Comparison of ENCODE assay signal across 26 mouse cellular contexts in the genomic region with DNA sequence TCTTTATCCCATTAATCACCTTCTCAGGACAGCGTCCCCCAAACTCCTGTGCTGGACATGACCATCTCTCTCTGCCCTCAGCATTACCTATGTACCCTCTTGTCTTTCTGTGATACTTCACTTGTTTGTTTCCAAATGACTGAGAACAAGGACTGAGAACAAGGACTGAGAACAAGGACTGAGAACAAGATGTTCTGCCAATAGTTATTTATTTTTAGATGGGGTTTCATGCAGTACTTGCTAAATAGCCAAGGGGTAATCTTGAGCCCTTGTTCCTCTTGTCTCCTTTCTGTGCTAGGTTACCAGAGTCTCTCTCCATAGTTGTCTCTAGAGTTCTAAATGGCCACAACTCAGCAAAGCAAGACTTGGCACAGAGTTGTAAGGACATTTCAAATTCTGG. TPM values are rescaled to one million over a fixed set of nuclear protein-coding genes. Genes with fewer than 3 reads are reported as not detected.
A peak's percentile ranks its signal among the peaks of the same experiment; 100 is the strongest.
DNase-seq lines count a peak whose midpoint lies in the region; ATAC-seq and TF ChIP-seq lines count a peak whose summit lies in the region.
"Had no signal": no experiment of that assay in that cellular context is flagged by ENCODE, and none has a peak within 500 bp of the region (broad histone marks: within the 10 kb centered on the region; RNA-seq: fewer than 3 reads in every experiment).

No protein-coding gene starts in this region.

- H3K27ac ChIP-seq in liver, adult 2 months (replicated peaks; ENCODE audit: insufficient read depth, low read depth, low read length) = no peak overlapping the region
- H3K27ac ChIP-seq in liver, embryonic 11.5 days (ENCODE audit: low read depth, low read length) = no peak overlapping the region
- no peak overlapping the region for H3K27ac ChIP-seq in lung, postnatal 0 days (ENCODE audit: low read length)
- H3K27ac ChIP-seq: embryonic facial prominence, embryonic 10.5 days; embryonic facial prominence, embryonic 12.5 days; forebrain, embryonic 13.5 days; forebrain, embryonic 15.5 days had no signal

- peak; percentile 90 for TF ChIP-seq EP300 in lung, postnatal 0 days (IDR thresholded peaks at IDR 0.05)

- no peak overlapping the region for H3K9ac ChIP-seq in liver, adult 2 months (ENCODE audit: low read depth, low read length)
- no peak overlapping the region for H3K9ac ChIP-seq in liver, embryonic 11.5 days (ENCODE audit: low read depth, low read length)
- no peak overlapping the region for H3K9ac ChIP-seq in lung, postnatal 0 days (replicated peaks; ENCODE audit: low read depth)
- H3K9ac ChIP-seq: embryonic facial prominence, embryonic 12.5 days; forebrain, embryonic 13.5 days; forebrain, embryonic 15.5 days had no signal

- H3K27me3 ChIP-seq in liver, adult 2 months (ENCODE audit: control insufficient read depth, insufficient read depth, low read length) = no peaks in the 10 kb centered on the region; the same call in 1 of the 2 replicates
- H3K27me3 ChIP-seq in liver, embryonic 11.5 days (replicated peaks; ENCODE audit: control insufficient read depth, insufficient read depth, low read length) = no peaks in the 10 kb centered on the region; the same call in 1 of the 2 replicates
- H3K27me3 ChIP-seq in lung, postnatal 0 days (replicated peaks; ENCODE audit: insufficient read depth, low read length) = no peaks in the 10 kb centered on the region
- H3K27me3 ChIP-seq: forebrain, embryonic 13.5 days; forebrain, embryonic 15.5 days had no signal

- no peaks in the 10 kb centered on the region for H3K9me3 ChIP-seq in liver, embryonic 11.5 days (ENCODE audit: control insufficient read depth, low read length)
- H3K9me3 ChIP-seq in lung, postnatal 0 days (ENCODE audit: low read length) = no peaks in the 10 kb centered on the region
- H3K9me3 ChIP-seq: embryonic facial prominence, embryonic 10.5 days; embryonic facial prominence, embryonic 12.5 days; forebrain, embryonic 13.5 days; forebrain, embryonic 15.5 days; G1E had no signal

- TF ChIP-seq CTCF in liver, adult 2 months (IDR thresholded peaks at IDR 0.05; ENCODE audit: low read depth, low read length) = no peak
- TF ChIP-seq CTCF in lung, postnatal 0 days (IDR thresholded peaks at IDR 0.05) = no peak

- H3K36me3 ChIP-seq in liver, adult 2 months (ENCODE audit: control insufficient read depth, insufficient read depth, low read length) = no peaks in the 10 kb centered on the region
- no peaks in the 10 kb centered on the region for H3K36me3 ChIP-seq in liver, embryonic 11.5 days (ENCODE audit: control insufficient read depth, insufficient read depth, low read length)
- no peaks in the 10 kb centered on the region for H3K36me3 ChIP-seq in lung, postnatal 0 days (ENCODE audit: insufficient read depth, low read length)
- H3K36me3 ChIP-seq: embryonic facial prominence, embryonic 10.5 days; embryonic facial prominence, embryonic 12.5 days; forebrain, embryonic 15.5 days; G1E had no signal

- H3K4me1 ChIP-seq in liver, adult 2 months (ENCODE audit: control insufficient read depth, insufficient read depth, low read length) = peaks cover 9% of the 10 kb centered on the region
- H3K4me1 ChIP-seq in liver, embryonic 11.5 days (replicated peaks; ENCODE audit: control insufficient read depth, insufficient read depth, low read length) = no peaks in the 10 kb centered on the region
- H3K4me1 ChIP-seq in lung, postnatal 0 days (ENCODE audit: insufficient read depth, low read depth, low read length) = no peaks in the 10 kb centered on the region
- H3K4me1 ChIP-seq: embryonic facial prominence, embryonic 10.5 days; embryonic facial prominence, embryonic 12.5 days; forebrain, embryonic 13.5 days; forebrain, embryonic 15.5 days had no signal

- no peaks in the 10 kb centered on the region for H3K79me2 ChIP-seq in liver, adult 2 months (ENCODE audit: control insufficient read depth, insufficient read depth, low read length)

- 88% methylated on average over 1 of the region's 1 CpGs for WGBS in liver, adult 2 months
- WGBS in liver, embryonic 11.5 days = 77% methylated on average over 1 of the region's 1 CpGs
- 92% methylated on average over 1 of the region's 1 CpGs for WGBS in lung, postnatal 0 days

- H3K4me2 ChIP-seq in liver, embryonic 11.5 days = no peak overlapping the region
- H3K4me2 ChIP-seq in lung, postnatal 0 days (replicated peaks; ENCODE audit: low read depth, low read length) = no peak overlapping the region
- H3K4me2 ChIP-seq: embryonic facial prominence, embryonic 12.5 days; forebrain, embryonic 13.5 days; forebrain, embryonic 15.5 days had no signal

- TF ChIP-seq POLR2A in liver, adult 2 months (IDR thresholded peaks at IDR 0.05; ENCODE audit: extremely low read depth, insufficient read depth, low read length) = no peak

- DNase-seq in heart, adult 8-10 months (ENCODE audit: low spot score) = peak; percentile 44
- no peak for DNase-seq in heart, adult 11 months
- peak; percentile 64 for DNase-seq in liver, adult 2 months (ENCODE audit: extremely low read depth, low read depth, low spot score)
- no peak for DNase-seq in liver, embryonic 11.5 days (ENCODE audit: low spot score)
- DNase-seq in lung, postnatal 0 days (ENCODE audit: low spot score) = no peak
- DNase-seq in lung, postnatal 4 days = no peak
- DNase-seq: adrenal gland, adult 8-10 months; adrenal gland, postnatal 14 days; adrenal gland, postnatal 36 days; B cell, adult 2 months; cerebellum, adult 11-12 months; cerebellum, adult 2 months; cerebellum, adult 9-10 months; cerebellum, postnatal 10 days; cerebellum, postnatal 25 days had no signal

- no peak overlapping the region for H3K4me3 ChIP-seq in liver, adult 2 months (ENCODE audit: insufficient read depth, low read depth, low read length)
- no peak overlapping the region for H3K4me3 ChIP-seq in liver, embryonic 11.5 days (ENCODE audit: low read depth, low read length)
- H3K4me3 ChIP-seq in lung, postnatal 0 days (ENCODE audit: low read depth, low read length) = no peak overlapping the region
- H3K4me3 ChIP-seq: embryonic facial prominence, embryonic 10.5 days; embryonic facial prominence, embryonic 12.5 days; forebrain, embryonic 13.5 days; forebrain, embryonic 15.5 days had no signal

- no peak for ATAC-seq in liver, embryonic 11.5 days (replicated peaks; ENCODE audit: low FRiP score)
- no peak for ATAC-seq in lung, postnatal 0 days
- ATAC-seq: activated CD4-positive, CD25-positive, alpha-beta regulatory T cell, adult 4 months; CD4-positive, CD25-positive, alpha-beta regulatory T cell, adult 4 months; forebrain, embryonic 13.5 days; forebrain, embryonic 15.5 days; Patski had no signal

RNA-seq across cellular contexts. Expression of a gene that starts 13.1 kb away (rescaled TPM):
- 1 to 10 TPM; 4.4 to 7.8 (median 6.2) TPM for total RNA-seq in heart, adult 8-10 months (2022)
- 95.3 and 137 TPM in 2 replicates for total RNA-seq in liver, adult 2 months (2014; rRNA removed)
- 21.6 and 78.3 TPM in 2 replicates for polyA plus RNA-seq in liver, adult 2 months (2012; rRNA removed)
- not detected in 2 replicates for polyA plus RNA-seq in liver, embryonic 11.5 days (2014; fragmentation: Nextera tagmentation; extraction: Ambion mirVana)
- polyA plus RNA-seq in lung, postnatal 0 days (2015; fragmentation: Nextera tagmentation; extraction: Ambion mirVana) = 8.3 and 11.8 TPM in 2 replicates
- total RNA-seq: CH12.LX, G1E had no signal
- polyA plus RNA-seq: activated CD4-positive, CD25-positive, alpha-beta regulatory T cell, adult 4 months; CD4-positive, CD25-positive, alpha-beta regulatory T cell, adult 4 months; cerebellum, adult 2 months; embryonic facial prominence, embryonic 10.5 days; embryonic facial prominence, embryonic 12.5 days; embryonic facial prominence, embryonic 14.5 days; forebrain, embryonic 11.5 days; forebrain, embryonic 13.5 days; forebrain, embryonic 15.5 days; G1E; Patski had no signal

Comparison
In these comparisons a context has a peak if more than half of its experiments do, and no peak if none do; other contexts are left out.
1. DNase-seq: peak in heart, adult 8-10 months (single experiment) and liver, adult 2 months (single experiment); none in heart, adult 11 months (single experiment), liver, embryonic 11.5 days (single experiment), lung, postnatal 0 days (single experiment) and lung, postnatal 4 days (0 of 2).